Mouse (Mus musculus) liver, adult 2 months (tissue): ENCODE measurements around the gene Elane. TPM values are rescaled to one million over a fixed set of nuclear protein-coding genes. Genes with fewer than 3 reads are reported as not detected.
A peak's percentile ranks its signal among the peaks of the same experiment; 100 is the strongest.

Experiments
- DNase-seq: peaks from one replicate; pipeline ENCODE4 v3.0.0-alpha.2; 2011; ENCODE audit warnings: low read depth, low spot score; ENCODE audit errors: extremely low read depth
- H3K27ac ChIP-seq: fragments of 200-500 bp; replicated peaks from 2 replicates; pipeline ENCODE4 v1.5.1; 2012; ENCODE audit warnings: low read depth, mild to moderate bottlenecking, control low read depth, inconsistent platforms, low read length; ENCODE audit not compliant: insufficient read depth
- H3K27me3 ChIP-seq: fragments of 200-500 bp; 2 replicates; pipeline ENCODE4 v1.6.1; 2012; ENCODE audit warnings: mild to moderate bottlenecking, moderate library complexity, low read length, inconsistent platforms; ENCODE audit not compliant: control insufficient read depth, insufficient read depth
- H3K36me3 ChIP-seq: fragments of 200-500 bp; 2 replicates; pipeline ENCODE4 v1.6.1; 2012; ENCODE audit warnings: low read length, inconsistent platforms; ENCODE audit not compliant: control insufficient read depth, insufficient read depth
- H3K4me1 ChIP-seq: fragments of 200-500 bp; 2 replicates; pipeline ENCODE4 v1.6.1; 2011; ENCODE audit warnings: low read length; ENCODE audit not compliant: control insufficient read depth, insufficient read depth
- H3K4me3 ChIP-seq: fragments of 200-500 bp; 2 replicates; pipeline ENCODE4 v1.5.1; 2011; ENCODE audit warnings: low read depth, mild to moderate bottlenecking, control low read depth, low read length, moderate library complexity; ENCODE audit not compliant: insufficient read depth
- H3K79me2 ChIP-seq: fragments of 200-500 bp; 2 replicates; pipeline ENCODE4 v1.6.1; 2012; ENCODE audit warnings: inconsistent platforms, mild to moderate bottlenecking, low read length, moderate library complexity; ENCODE audit not compliant: control insufficient read depth, insufficient read depth
- H3K9ac ChIP-seq: fragments of 200-500 bp; 2 replicates; pipeline ENCODE4 v1.6.1; 2012; ENCODE audit warnings: low read depth, mild to moderate bottlenecking, control low read depth, inconsistent platforms, low read length
- CTCF ChIP-seq: fragments of 200-500 bp; IDR thresholded peaks from 2 replicates; pipeline ENCODE4 v1.5.1; 2011; ENCODE audit warnings: low read depth, low read length, control low read depth
- POLR2A ChIP-seq: fragments of 200-500 bp; IDR thresholded peaks from 2 replicates; pipeline ENCODE4 v1.6.1; 2011; ENCODE audit warnings: low read length, control low read depth; ENCODE audit not compliant: insufficient read depth; ENCODE audit errors: extremely low read depth
- WGBS: fragments of 180-500 bp; shearing (Covaris S2); methylation state at CpG from one replicate; pipeline ENCODE4 v1.1.7; 2018; 5-methylcytosine and 5-hydroxymethylcytosine counted together
- polyA plus RNA-seq: library from polyadenylated mRNA; depleted of rRNA; stranded (reverse); fragments of >200 nt; gene quantifications from 2 replicates; pipeline ENCODE4 v1.2.3, GENCODE M21; 2012
- total RNA-seq: library from RNA; depleted of rRNA; stranded (reverse); fragments of >200 nt; gene quantifications from 2 replicates; pipeline ENCODE4 v1.2.3, GENCODE M21; 2014

Gene Elane
- total and polyA plus RNA-seq, 2 experiments = 0.12 TPM; not detected in 1

- Histone ChIP-seq H3K27me3 (no peaks in the 10 kb centered on the region), H3K4me3 (no peak overlapping the region), H3K27ac (no peak overlapping the region), H3K79me2 (no peaks in the 10 kb centered on the region; the same call in 1 of the 2 replicates), H3K36me3 (peaks cover 15% of the 10 kb centered on the region), H3K9ac (no peak overlapping the region), H3K4me1 (no peaks in the 10 kb centered on the region; the same call in 1 of the 2 replicates)
- WGBS = 49% methylated on average over 12 of the region's 12 CpGs
- TF ChIP-seq CTCF = no peak
- TF ChIP-seq POLR2A = no peak
- DNase-seq = no peak
Measured at GRCm38 (mm10) chr10:79865189-79865601, 20.9 kb upstream of the Elane start.

- DNase-seq = peak; percentile 40
- Histone ChIP-seq H3K79me2 (no peaks in the 10 kb centered on the region), H3K27me3 (no peaks in the 10 kb centered on the region), H3K27ac (no peak overlapping the region), H3K9ac (no peak overlapping the region), H3K4me3 (no peak overlapping the region), H3K36me3 (peaks cover 9% of the 10 kb centered on the region), H3K4me1 (no peaks in the 10 kb centered on the region; the same call in 1 of the 2 replicates)
- 47% methylated on average over 19 of the region's 19 CpGs for WGBS
- peak; percentile 83 for TF ChIP-seq CTCF
- no peak for TF ChIP-seq POLR2A
Measured at GRCm38 (mm10) chr10:79865801-79866295, 20.2 kb upstream of the Elane start.

- Histone ChIP-seq H3K36me3 (peaks cover 4% of the 10 kb centered on the region; the same call in 1 of the 2 replicates), H3K27ac (no peak overlapping the region), H3K4me1 (no peaks in the 10 kb centered on the region; the same call in 1 of the 2 replicates), H3K9ac (no peak overlapping the region), H3K4me3 (no peak overlapping the region), H3K27me3 (no peaks in the 10 kb centered on the region), H3K79me2 (no peaks in the 10 kb centered on the region)
- WGBS = 89% methylated on average over 11 of the region's 11 CpGs
- DNase-seq = no peak
- TF ChIP-seq POLR2A = no peak
- TF ChIP-seq CTCF = no peak
Measured at GRCm38 (mm10) chr10:79866601-79867000, 19.4 kb upstream of the Elane start.

- Histone ChIP-seq H3K36me3 (no peaks in the 10 kb centered on the region), H3K79me2 (no peaks in the 10 kb centered on the region), H3K4me3 (no peak overlapping the region), H3K27me3 (peaks cover 4% of the 10 kb centered on the region; the same call in 1 of the 2 replicates), H3K27ac (no peak overlapping the region), H3K9ac (no peak overlapping the region), H3K4me1 (0 out of 2 replicates have a peak, but pooled peaks cover 1% of the 10 kb centered on the region)
- no peak for DNase-seq
- no peak for TF ChIP-seq POLR2A
- 88% methylated on average over 8 of the region's 8 CpGs for WGBS
Measured at GRCm38 (mm10) chr10:79871845-79872244, 14.2 kb upstream of the Elane start.

GRCm38 (mm10) chr10:79872862-79873261 is 13.2 kb upstream of the Elane start:
- no peak overlapping the region for H3K27ac ChIP-seq
- no peaks in the 10 kb centered on the region for H3K36me3 ChIP-seq

GRCm38 (mm10) chr10:79873313-79873712 is 12.7 kb upstream of the Elane start:
- TF ChIP-seq CTCF = no peak
- TF ChIP-seq POLR2A = no peak
- 54% methylated on average over 6 of the region's 6 CpGs for WGBS
- Histone ChIP-seq H3K27me3 (peaks cover 4% of the 10 kb centered on the region; the same call in 1 of the 2 replicates), H3K36me3 (no peaks in the 10 kb centered on the region), H3K9ac (no peak overlapping the region), H3K79me2 (no peaks in the 10 kb centered on the region), H3K4me1 (peaks cover 3% of the 10 kb centered on the region), H3K4me3 (no peak overlapping the region), H3K27ac (no peak overlapping the region)
- no peak for DNase-seq

More at GRCm38 (mm10) chr10:79872862-79873261, 13.2 kb upstream of the Elane start:
- no peaks in the 10 kb centered on the region for H3K79me2 ChIP-seq
- DNase-seq = no peak
- H3K4me3 ChIP-seq = no peak overlapping the region
- WGBS = 59% methylated on average over 3 of the region's 3 CpGs
- no peak for TF ChIP-seq POLR2A
- no peak for TF ChIP-seq CTCF
- no peak overlapping the region for H3K9ac ChIP-seq
- H3K4me1 ChIP-seq = 0 out of 2 replicates have a peak, but pooled peaks cover 1% of the 10 kb centered on the region
- H3K27me3 ChIP-seq = peaks cover 4% of the 10 kb centered on the region; the same call in 1 of the 2 replicates
